Mouse (Mus musculus): ENCODE data around the gene Tmem45a2.
A peak's percentile ranks its signal among the peaks of the same experiment; 100 is the strongest.
"Not testable (repeated sequence)": the region's sequence is repeated elsewhere in the genome, so short reads cannot be mapped to it uniquely, and the experiment has no call there.

Tmem45a2 gene

DNA sequence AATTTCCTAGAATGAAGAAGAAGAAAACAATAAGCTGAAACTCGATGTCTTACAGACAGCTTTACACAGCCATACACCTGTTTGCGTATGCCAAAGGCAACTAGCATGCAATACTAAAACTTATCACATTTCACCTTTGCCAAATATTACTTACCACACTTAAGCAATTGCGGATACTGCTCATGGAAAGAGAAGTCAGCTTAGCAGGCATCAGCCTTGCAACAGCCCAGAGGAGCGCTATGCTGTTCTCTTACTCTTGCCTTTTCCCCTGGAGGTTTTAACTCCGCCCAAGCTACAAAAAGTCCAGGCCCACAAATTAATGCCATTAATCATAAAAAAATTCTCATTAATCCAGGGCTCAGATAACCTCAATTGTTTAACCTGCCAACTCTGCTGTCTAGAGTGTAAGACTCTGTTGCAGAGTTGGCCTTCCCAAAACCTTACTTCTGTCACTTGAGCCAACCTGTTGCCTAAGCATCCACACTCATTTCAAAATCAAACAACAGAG lies at the start of gene Tmem45a2:
Tmem45a2 (minus strand) TSS at position 241 of the 508 bp plus-strand sequence.
- DNase-seq (ENCODE audit: low read depth, low spot score): no peak

DNA sequence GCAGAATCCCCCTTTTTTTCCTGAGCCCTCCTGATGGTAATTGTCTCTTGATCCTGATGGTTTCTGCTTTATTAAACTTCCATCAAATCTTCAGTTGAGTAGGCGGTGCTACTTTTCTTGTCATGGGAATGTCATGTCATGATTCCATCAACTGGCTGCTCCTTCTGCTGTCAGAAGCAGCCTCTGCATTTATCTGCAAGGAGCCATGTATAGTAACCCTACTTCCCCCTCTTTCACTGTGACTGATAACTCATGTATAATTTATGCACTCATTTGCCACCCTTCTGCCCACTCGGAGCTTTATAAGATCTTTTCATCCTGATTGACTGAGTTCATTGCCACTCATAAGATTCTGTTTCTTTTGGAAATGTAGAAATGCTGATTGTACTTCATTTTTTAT lies 46.4 kb upstream of the Tmem45a2 start:
- no peak for DNase-seq (ENCODE audit: low read depth, low spot score)

DNA sequence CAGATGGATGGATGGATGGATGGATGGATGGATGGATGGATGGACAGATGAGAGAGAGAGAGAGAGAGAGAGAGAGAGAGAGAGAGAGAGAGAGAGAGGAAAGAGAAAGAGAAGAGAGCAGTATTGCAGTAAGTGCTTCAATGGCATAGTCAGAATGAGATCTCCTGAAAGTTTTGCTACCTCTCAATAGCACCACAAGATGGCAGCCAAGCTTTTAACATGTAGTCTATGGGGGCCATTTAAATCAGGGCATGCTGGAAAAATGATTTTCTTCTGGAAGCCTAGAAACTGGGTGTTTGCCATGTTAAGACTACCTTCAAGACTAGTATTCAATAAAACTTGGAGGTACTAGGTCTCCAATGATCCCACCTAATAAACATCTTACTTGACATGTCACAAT lies 44.9 kb upstream of the Tmem45a2 start:
- no peak for DNase-seq (ENCODE audit: low read depth, low spot score)

- no peak for DNase-seq (ENCODE audit: low read depth, low spot score)
These were observed 35.2 kb upstream of the Tmem45a2 start for GRCm38 (mm10) chr16:57106185-57106960.

DNA sequence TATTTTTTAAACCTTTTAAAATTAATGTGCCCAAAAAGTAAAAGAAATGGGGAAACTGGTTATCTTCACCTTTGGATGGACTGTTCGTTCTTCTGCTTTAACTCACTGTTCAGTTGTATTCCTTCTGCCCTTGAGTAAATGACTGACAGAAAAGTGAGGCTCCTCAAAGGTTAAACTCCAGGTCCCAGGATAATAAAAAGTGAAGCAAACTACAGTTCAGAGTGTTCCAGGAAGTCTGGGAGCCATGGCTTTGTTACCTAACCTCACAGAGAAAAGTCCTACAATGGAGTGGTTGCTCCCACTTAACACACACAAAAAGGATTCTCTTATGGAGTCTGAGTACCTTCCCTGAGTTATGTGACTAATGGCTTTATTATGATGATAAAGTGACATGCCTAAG lies 30.0 kb upstream of the Tmem45a2 start:
- no peak for DNase-seq (ENCODE audit: low read depth, low spot score)

GRCm38 (mm10) chr16:57099572-57100237 lies 28.5 kb upstream of the Tmem45a2 start:
- DNase-seq (ENCODE audit: low read depth, low spot score): no peak

GRCm38 (mm10) chr16:57098468-57099144 lies 27.4 kb upstream of the Tmem45a2 start:
- DNase-seq (ENCODE audit: low read depth, low spot score): no peak

GRCm38 (mm10) chr16:57092911-57093605 lies 21.9 kb upstream of the Tmem45a2 start:
- no peak for DNase-seq (ENCODE audit: low read depth, low spot score)

DNA sequence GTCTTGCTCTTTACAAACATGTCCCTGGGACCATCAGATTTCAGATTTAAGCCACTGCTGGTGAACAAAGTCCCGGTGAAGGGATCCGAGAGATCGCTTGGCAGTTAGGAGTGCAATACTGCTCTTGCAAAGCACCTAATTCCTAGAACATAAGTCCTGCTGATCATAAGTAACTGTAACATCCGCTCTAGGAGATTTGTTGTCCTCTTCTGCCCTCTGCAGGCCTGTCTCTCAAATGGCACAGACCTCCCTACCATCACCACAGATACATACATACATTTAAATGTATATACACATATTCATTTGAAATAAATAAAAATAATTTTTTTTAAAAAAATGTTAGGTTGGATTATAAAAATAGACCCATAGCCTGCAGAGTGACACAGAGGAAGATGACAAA lies 21.3 kb upstream of the Tmem45a2 start:
- peak; percentile 22 for DNase-seq (ENCODE audit: low read depth, low spot score)

DNA sequence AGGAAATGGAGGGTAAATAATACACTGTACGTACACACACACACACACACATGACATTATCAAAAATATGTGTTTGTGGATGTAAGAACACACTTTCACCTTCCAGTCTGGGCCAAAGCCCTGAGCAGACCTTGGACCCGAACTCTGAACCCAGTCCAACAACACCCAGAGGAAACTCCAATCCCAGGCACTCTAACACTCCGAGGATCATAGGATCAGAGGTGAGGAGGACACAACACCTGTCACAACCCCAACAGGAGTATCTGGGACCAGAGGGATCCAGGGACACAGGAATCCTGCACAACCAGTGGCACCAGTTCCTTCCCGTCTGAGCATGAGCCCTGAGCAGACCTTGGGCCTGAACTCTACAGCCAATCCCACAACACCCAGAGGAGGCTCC lies 8.4 kb upstream of the Tmem45a2 start:
- DNase-seq (ENCODE audit: low read depth, low spot score): no peak

DNA sequence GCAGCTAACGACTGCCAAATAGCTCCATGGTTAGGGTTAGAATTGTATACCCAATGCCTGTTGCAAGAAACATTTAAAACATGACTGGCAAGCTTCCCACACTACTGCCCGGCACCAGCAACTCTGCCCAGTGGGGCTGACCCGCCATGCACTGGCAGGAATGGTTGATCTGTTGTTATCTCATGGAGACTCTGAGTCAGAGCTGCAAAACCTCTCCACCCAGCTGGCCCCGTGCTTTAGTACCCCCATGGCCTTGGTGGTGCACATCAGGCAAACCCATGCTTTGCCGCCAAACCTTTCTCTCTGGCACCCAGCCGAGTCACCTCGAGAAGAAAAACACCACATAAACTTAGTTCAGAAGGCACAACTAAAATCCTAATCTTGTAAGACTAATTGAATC lies 4.8 kb upstream of the Tmem45a2 start:
- DNase-seq (ENCODE audit: low read depth, low spot score): no peak

DNA sequence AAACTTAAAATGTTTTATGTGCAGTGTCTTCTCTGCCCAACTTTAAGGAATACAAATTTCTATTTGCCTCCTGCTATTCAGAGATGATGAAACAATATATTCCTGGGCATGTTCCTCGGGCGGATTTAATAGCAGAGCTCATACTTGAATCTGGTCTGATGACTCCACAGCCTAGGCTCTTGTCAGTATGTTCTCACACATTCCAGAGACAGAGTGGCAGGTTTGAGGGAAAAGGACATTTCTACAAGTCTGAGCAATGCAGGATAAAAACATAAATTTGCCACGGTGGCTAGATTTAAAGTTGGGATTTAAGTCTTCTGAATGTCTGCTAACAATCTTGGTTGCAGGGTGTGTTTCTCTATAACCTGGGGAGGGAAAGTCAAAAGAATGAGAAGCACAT lies 9.1 kb downstream of the Tmem45a2 start:
- no peak for DNase-seq (ENCODE audit: low read depth, low spot score)

DNA sequence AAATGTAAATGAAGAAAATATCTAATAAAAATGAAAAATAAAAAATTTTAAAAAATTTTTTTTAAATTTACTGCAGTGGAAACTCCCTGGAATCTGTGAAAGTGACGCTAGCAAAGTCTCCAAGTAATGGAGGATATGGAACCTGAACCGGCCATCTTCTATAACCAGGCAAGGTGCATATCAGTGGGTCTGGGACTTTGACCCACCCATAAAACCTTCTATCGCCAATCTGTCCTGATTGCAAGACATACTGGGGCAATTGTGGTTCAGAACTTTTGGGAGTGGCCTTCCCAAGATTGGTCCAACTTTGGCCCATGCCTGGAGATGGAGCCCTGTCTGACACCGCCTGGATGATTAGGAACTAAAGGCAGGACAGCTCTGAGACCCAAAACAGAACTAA lies 14.2 kb downstream of the Tmem45a2 start:
- no peak for DNase-seq (ENCODE audit: low read depth, low spot score)

GRCm38 (mm10) chr16:57049974-57050373 lies 21.2 kb downstream of the Tmem45a2 start:
- DNase-seq (ENCODE audit: low read depth, low spot score): no peak

DNA sequence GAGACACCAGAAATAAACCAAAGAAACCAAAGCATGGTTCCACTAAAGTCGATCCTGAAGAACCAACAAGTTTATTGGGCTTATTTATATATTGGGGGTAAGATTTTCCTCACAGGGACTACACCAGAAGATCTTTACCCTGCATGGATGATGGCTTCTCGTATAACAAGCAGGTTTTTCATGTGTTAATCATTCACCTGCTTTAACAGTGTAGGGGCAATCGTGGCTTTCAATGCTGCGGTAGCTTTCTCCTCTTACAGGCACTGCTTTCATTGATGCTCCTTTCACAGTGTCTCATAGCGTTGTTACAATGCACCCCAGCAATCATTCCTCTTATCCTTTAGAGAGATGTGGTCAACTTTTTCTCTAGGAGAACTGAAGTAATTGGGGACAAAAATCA lies 32.6 kb downstream of the Tmem45a2 start:
- DNase-seq (ENCODE audit: low read depth, low spot score): no peak

GRCm38 (mm10) chr16:57030150-57030885 lies 40.9 kb downstream of the Tmem45a2 start:
- DNase-seq (ENCODE audit: low read depth, low spot score): no peak

GRCm38 (mm10) chr16:56998283-56998682 lies 72.9 kb downstream of the Tmem45a2 start:
- not testable (repeated sequence) for DNase-seq (ENCODE audit: low read depth, low spot score)
